ENCODE assay signal across 8 mouse cellular contexts in the genomic region with DNA sequence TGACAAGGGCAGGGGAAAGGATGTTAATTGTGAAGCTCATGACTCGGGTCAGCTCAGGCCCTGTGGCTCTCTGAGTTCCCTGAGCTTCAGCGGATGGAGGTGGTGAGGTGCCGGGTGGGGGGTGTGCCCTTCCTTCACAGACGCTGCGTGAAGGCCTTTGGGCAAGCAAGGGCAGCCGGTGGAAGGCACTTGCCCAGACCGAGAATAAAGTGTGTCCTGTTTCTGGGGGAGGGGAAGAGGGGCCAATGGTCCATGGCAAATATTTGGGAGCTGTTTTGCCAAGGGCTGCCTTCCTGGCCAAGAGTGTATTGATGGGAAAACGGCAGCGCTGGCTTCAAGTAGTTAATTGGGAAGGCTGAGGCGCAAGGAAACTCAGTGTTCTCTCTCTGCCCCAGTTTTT. TPM values are rescaled to one million over a fixed set of nuclear protein-coding genes. Genes with fewer than 3 reads are reported as not detected.
DNase-seq lines count a peak whose midpoint lies in the region; ATAC-seq and TF ChIP-seq lines count a peak whose summit lies in the region.
"Had no signal": no experiment of that assay in that cellular context is flagged by ENCODE, and none has a peak within 500 bp of the region (broad histone marks: within the 10 kb centered on the region; RNA-seq: fewer than 3 reads in every experiment).

No protein-coding gene starts in this region.

- WGBS in forebrain, embryonic 14.5 days, result 7% methylated on average over 10 of the region's 10 CpGs
- WGBS in stomach, postnatal 0 days, result 32% methylated on average over 10 of the region's 10 CpGs

- H3K4me1 ChIP-seq in forebrain, embryonic 14.5 days (ENCODE audit: control insufficient read depth, insufficient read depth, low read length), result peaks cover 9% of the 10 kb centered on the region
- 0 out of 2 replicates have a peak, but pooled peaks cover 2% of the 10 kb centered on the region for H3K4me1 ChIP-seq in stomach, postnatal 0 days (replicated peaks; ENCODE audit: control insufficient read depth, insufficient read depth)

- H3K9me3 ChIP-seq in forebrain, embryonic 14.5 days (replicated peaks; ENCODE audit: control insufficient read depth, low read length), result no peaks in the 10 kb centered on the region; the same call in 1 of the 2 replicates
- H3K9me3 ChIP-seq in stomach, postnatal 0 days (ENCODE audit: control insufficient read depth, low read length), result no peaks in the 10 kb centered on the region

- peaks cover 44% of the 10 kb centered on the region for H3K27me3 ChIP-seq in forebrain, embryonic 14.5 days (replicated peaks; ENCODE audit: control insufficient read depth, insufficient read depth, low read length)
- H3K27me3 ChIP-seq in stomach, postnatal 0 days (ENCODE audit: control insufficient read depth, insufficient read depth, low read length), result peaks cover 11% of the 10 kb centered on the region

- TF ChIP-seq CTCF in stomach, postnatal 0 days (IDR thresholded peaks at IDR 0.05; ENCODE audit: low read depth), result no peak

- no peak for ATAC-seq in forebrain, embryonic 14.5 days
- ATAC-seq in stomach, postnatal 0 days (ENCODE audit: low FRiP score, low TSS enrichment), result no peak

- peak overlapping the region; percentile 39; the same call in 1 of the 2 replicates for H3K4me3 ChIP-seq in forebrain, embryonic 14.5 days (ENCODE audit: low read depth, low read length)
- peak overlapping the region; percentile 47; the same call in 1 of the 2 replicates for H3K4me3 ChIP-seq in stomach, postnatal 0 days (ENCODE audit: low read depth, low read length)

- intact Hi-C loops in left cerebral cortex, postnatal 25 days (cut with DNase I), result no loop called here
- intact Hi-C loops in gastrocnemius, postnatal 14 days (cut with DNase I; ENCODE audit: low total_unique reads), result no loop called here

- peak; percentile 40 for DNase-seq in right cerebral cortex, adult 18-20 months
- no peak for DNase-seq in right cerebral cortex, postnatal 14 days
- no peak for DNase-seq in forebrain, embryonic 14.5 days (ENCODE audit: low spot score)
- peak; percentile 31 to 37 for DNase-seq in left cerebral cortex, postnatal 25 days (ENCODE audit: low spot score in 2 of 2)
- no peak for DNase-seq in stomach, postnatal 0 days (ENCODE audit: low spot score)
- DNase-seq in ovary, postnatal 10 days (ENCODE audit: low spot score), result no peak
- DNase-seq in gastrocnemius, postnatal 14 days, result no peak

- H3K9ac ChIP-seq in forebrain, embryonic 14.5 days (ENCODE audit: low read length), result peak overlapping the region; percentile 59; the same call in 1 of the 2 replicates
- H3K9ac ChIP-seq in stomach, postnatal 0 days (ENCODE audit: low read length), result no peak overlapping the region

- H3K27ac ChIP-seq in forebrain, embryonic 14.5 days (ENCODE audit: low read depth, low read length), result no peak overlapping the region
- no peak overlapping the region for H3K27ac ChIP-seq in stomach, postnatal 0 days (replicated peaks)

- no peak for TF ChIP-seq EP300 in stomach, postnatal 0 days (optimal IDR thresholded peaks at IDR 0.05)

- peak overlapping the region; percentile 80; the same call in 1 of the 2 replicates for H3K4me2 ChIP-seq in forebrain, embryonic 14.5 days (ENCODE audit: low read length)
- H3K4me2 ChIP-seq in stomach, postnatal 0 days (replicated peaks; ENCODE audit: low read depth), result peak overlapping the region; percentile 73

- H3K36me3 ChIP-seq in forebrain, embryonic 14.5 days (ENCODE audit: control insufficient read depth, insufficient read depth, low read length), result no peaks in the 10 kb centered on the region
- no peaks in the 10 kb centered on the region for H3K36me3 ChIP-seq in stomach, postnatal 0 days (ENCODE audit: control insufficient read depth, insufficient read depth, low read length)

RNA-seq across cellular contexts. Expression of gene Cxcl14, which starts 1.4 kb away (rescaled TPM):
- polyA plus RNA-seq in forebrain, embryonic 14.5 days (2014; fragmentation: Nextera tagmentation; extraction: Ambion mirVana), result 8.1 and 10.8 TPM in 2 replicates
- 100 to 1,000 TPM; 130 to 158 TPM for total RNA-seq in left cerebral cortex, postnatal 25 days (2021)
- 10.1 and 10.6 TPM in 2 replicates for polyA plus RNA-seq in stomach, postnatal 0 days (2015; fragmentation: Nextera tagmentation; extraction: Ambion mirVana)
- total RNA-seq in gastrocnemius, postnatal 14 days (2021), result 10 to 100 TPM; 23.3 to 28.6 TPM

RNA-seq across cellular contexts. Expression of gene Neurog1, which starts 42.9 kb away (rescaled TPM):
- 3.4 and 4.3 TPM in 2 replicates for polyA plus RNA-seq in forebrain, embryonic 14.5 days (2014; fragmentation: Nextera tagmentation; extraction: Ambion mirVana)
- total RNA-seq in left cerebral cortex, postnatal 25 days (2021), result under 1 TPM; 0.18 to 0.34 TPM
- polyA plus RNA-seq in stomach, postnatal 0 days (2015; fragmentation: Nextera tagmentation; extraction: Ambion mirVana), result 0.06 TPM in 1 of 2 replicates, not detected in the other
- total RNA-seq in gastrocnemius, postnatal 14 days (2021), result not detected
- total RNA-seq: hematopoietic stem cell, adult 5-6 weeks had no signal

Comparison
In these comparisons a context has a peak if more than half of its experiments do, and no peak if none do; other contexts are left out.
1. DNase-seq: peak in right cerebral cortex, adult 18-20 months (single experiment) and left cerebral cortex, postnatal 25 days (2 of 2); none in right cerebral cortex, postnatal 14 days (single experiment), forebrain, embryonic 14.5 days (single experiment), stomach, postnatal 0 days (single experiment), ovary, postnatal 10 days (single experiment) and gastrocnemius, postnatal 14 days (single experiment).
2. RNA of gene Cxcl14, which starts 1.4 kb away (total RNA-seq): 130 to 158 TPM in left cerebral cortex, postnatal 25 days; 23.3 to 28.6 TPM in gastrocnemius, postnatal 14 days; every median in the first group is over 4 times any median in the second.